9 mouse cellular contexts compared by ENCODE assay signal in genomic region chr10:99270406-99270805, GRCm38 (mm10). TPM values are rescaled to one million over a fixed set of nuclear protein-coding genes. Genes with fewer than 3 reads are reported as not detected.
DNase-seq lines count a peak whose midpoint lies in the region; ATAC-seq and TF ChIP-seq lines count a peak whose summit lies in the region.
"Had no signal": no experiment of that assay in that cellular context is flagged by ENCODE, and none has a peak within 500 bp of the region (broad histone marks: within the 10 kb centered on the region; RNA-seq: fewer than 3 reads in every experiment).

No protein-coding gene starts in this region.

- peak overlapping the region; percentile 13; the same call in 1 of the 2 replicates for H3K4me2 ChIP-seq in kidney, embryonic 16.5 days (replicated peaks; ENCODE audit: low read depth, low read length)
- H3K4me2 ChIP-seq: hindbrain, embryonic 15.5 days had no signal

- no peak for TF ChIP-seq POLR2A in heart, adult 2 months (IDR thresholded peaks at IDR 0.05; ENCODE audit: insufficient read depth, low read depth, low read length)

- TF ChIP-seq CTCF in heart, adult 2 months (IDR thresholded peaks at IDR 0.05) = no peak

- intact Hi-C loops in heart, adult 2 months (cut with DNase I) = no loop called here

- DNase-seq in urinary bladder, postnatal 25 days (ENCODE audit: low spot score) = peak; percentile 29
- no peak for DNase-seq in urinary bladder, adult 2 months (ENCODE audit: low spot score)
- peak; percentile 73 to 85 for DNase-seq in heart, adult 2 months
- peak; percentile 83 for DNase-seq in lung, postnatal 10 days
- no peak for DNase-seq in thymus, postnatal 0 days (ENCODE audit: low spot score)
- DNase-seq in right cerebral cortex, postnatal 4 days = no peak
- DNase-seq in thymus, postnatal 25 days = no peak

- H3K9me3 ChIP-seq in kidney, embryonic 16.5 days (ENCODE audit: low read length) = no peaks in the 10 kb centered on the region
- H3K9me3 ChIP-seq: hindbrain, embryonic 15.5 days had no signal

- peaks cover 18% of the 10 kb centered on the region for H3K4me1 ChIP-seq in heart, adult 2 months (ENCODE audit: control insufficient read depth, insufficient read depth, low read length)
- peaks cover 52% of the 10 kb centered on the region for H3K4me1 ChIP-seq in kidney, embryonic 16.5 days (ENCODE audit: insufficient read depth, low read length)

- H3K36me3 ChIP-seq in heart, adult 2 months (ENCODE audit: control insufficient read depth, insufficient read depth, low read length) = peaks cover 16% of the 10 kb centered on the region
- peaks cover 14% of the 10 kb centered on the region for H3K36me3 ChIP-seq in kidney, embryonic 16.5 days (ENCODE audit: insufficient read depth, low read length)
- H3K36me3 ChIP-seq: hindbrain, embryonic 15.5 days had no signal

- WGBS in heart, adult 2 months = 30% methylated on average over 10 of the region's 10 CpGs
- 11% methylated on average over 10 of the region's 10 CpGs for WGBS in kidney, embryonic 16.5 days

- ATAC-seq in kidney, embryonic 16.5 days (ENCODE audit: low FRiP score, low TSS enrichment) = peak; percentile 54

- 0 out of 2 replicates have a peak, but pooled peaks cover 1% of the 10 kb centered on the region for H3K79me2 ChIP-seq in heart, adult 2 months (replicated peaks; ENCODE audit: control insufficient read depth, insufficient read depth, low read length)

- H3K27ac ChIP-seq in heart, adult 2 months = peak overlapping the region; percentile 40
- peak overlapping the region; percentile 76; the same call in 1 of the 2 replicates for H3K27ac ChIP-seq in kidney, embryonic 16.5 days (ENCODE audit: low read length)
- H3K27ac ChIP-seq: hindbrain, embryonic 15.5 days had no signal

- 0 out of 2 replicates have a peak, but pooled peaks have one; percentile 26 for TF ChIP-seq EP300 in heart, adult 2 months (IDR thresholded peaks at IDR 0.05; ENCODE audit: insufficient read depth, low read depth, low read length)

- H3K4me3 ChIP-seq in heart, adult 2 months = no peak overlapping the region
- no peak overlapping the region for H3K4me3 ChIP-seq in kidney, embryonic 16.5 days (ENCODE audit: low read length)
- H3K4me3 ChIP-seq: hindbrain, embryonic 15.5 days had no signal

- H3K9ac ChIP-seq in heart, adult 2 months (ENCODE audit: low read depth, low read length) = no peak overlapping the region
- H3K9ac ChIP-seq in kidney, embryonic 16.5 days (replicated peaks; ENCODE audit: low read length) = no peak overlapping the region
- H3K9ac ChIP-seq: hindbrain, embryonic 15.5 days had no signal

- H3K27me3 ChIP-seq in heart, adult 2 months (ENCODE audit: control insufficient read depth, insufficient read depth, low read length) = no peaks in the 10 kb centered on the region
- H3K27me3 ChIP-seq in kidney, embryonic 16.5 days (ENCODE audit: insufficient read depth, low read length) = no peaks in the 10 kb centered on the region

RNA-seq across cellular contexts. Expression of gene Dusp6, which starts 7.4 kb away (rescaled TPM):
- 27.4 and 29.3 TPM in 2 replicates for polyA plus RNA-seq in urinary bladder, adult 2 months (2012; rRNA removed)
- 10 to 100 TPM; 15.8 to 21.4 TPM for total RNA-seq in heart, adult 2 months (2021)
- polyA plus RNA-seq in heart, adult 2 months (2012; rRNA removed) = 24.8 and 25.6 TPM in 2 replicates
- 87.9 and 95.9 TPM in 2 replicates for polyA plus RNA-seq in kidney, embryonic 16.5 days (2015; fragmentation: Nextera tagmentation; extraction: Ambion mirVana)
- 33.7 and 34.4 TPM in 2 replicates for polyA plus RNA-seq in thymus, postnatal 0 days (2015; fragmentation: Nextera tagmentation; extraction: Ambion mirVana)

Comparison
In these comparisons a context has a peak if more than half of its experiments do, and no peak if none do; other contexts are left out.
1. DNase-seq: peak in urinary bladder, postnatal 25 days (single experiment), heart, adult 2 months (2 of 2) and lung, postnatal 10 days (single experiment); none in urinary bladder, adult 2 months (single experiment), thymus, postnatal 0 days (single experiment), right cerebral cortex, postnatal 4 days (single experiment) and thymus, postnatal 25 days (single experiment).